Mouse (Mus musculus): ENCODE measurements around the gene Foxb2.

Gene Foxb2

GRCm38 (mm10) chr19:16825228-16825627 lies 48.4 kb downstream of the Foxb2 start:
- DNase-seq (ENCODE audit: low read depth, low spot score) = no peak

Measured in retina, postnatal 7 days (tissue).